Mouse (Mus musculus) kidney, postnatal 36 days (tissue): ENCODE measurements around the gene Gtse1.

ENCODE experiments used
- DNase-seq, 2 experiments: peaks; one replicate each; pipeline ENCODE4 v3.0.0; 2021 to 2022; ENCODE audit warnings: mixed read lengths in 2 of 2

Gtse1 gene

DNA sequence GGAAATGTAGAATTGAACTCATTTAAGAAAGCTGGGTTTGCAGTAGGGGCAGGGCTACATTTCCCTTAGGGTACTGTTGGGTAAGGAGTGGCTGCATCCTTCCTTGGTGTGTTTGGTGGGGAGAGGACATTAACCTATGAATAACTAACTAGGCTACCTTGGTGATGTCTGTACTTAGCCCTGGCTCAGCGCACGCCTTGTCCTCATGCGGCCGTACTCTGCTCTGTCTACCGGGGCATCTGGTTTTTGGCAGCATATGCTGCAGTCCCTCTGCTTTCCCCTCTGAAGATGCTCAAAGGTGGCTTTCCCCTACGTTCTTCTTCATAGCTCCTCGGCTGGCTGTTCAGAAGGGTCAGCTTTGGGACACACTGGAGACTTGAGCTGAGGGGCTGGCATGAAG is 17.8 kb downstream of the Gtse1 start:
- DNase-seq: peak; percentile 72

DNA sequence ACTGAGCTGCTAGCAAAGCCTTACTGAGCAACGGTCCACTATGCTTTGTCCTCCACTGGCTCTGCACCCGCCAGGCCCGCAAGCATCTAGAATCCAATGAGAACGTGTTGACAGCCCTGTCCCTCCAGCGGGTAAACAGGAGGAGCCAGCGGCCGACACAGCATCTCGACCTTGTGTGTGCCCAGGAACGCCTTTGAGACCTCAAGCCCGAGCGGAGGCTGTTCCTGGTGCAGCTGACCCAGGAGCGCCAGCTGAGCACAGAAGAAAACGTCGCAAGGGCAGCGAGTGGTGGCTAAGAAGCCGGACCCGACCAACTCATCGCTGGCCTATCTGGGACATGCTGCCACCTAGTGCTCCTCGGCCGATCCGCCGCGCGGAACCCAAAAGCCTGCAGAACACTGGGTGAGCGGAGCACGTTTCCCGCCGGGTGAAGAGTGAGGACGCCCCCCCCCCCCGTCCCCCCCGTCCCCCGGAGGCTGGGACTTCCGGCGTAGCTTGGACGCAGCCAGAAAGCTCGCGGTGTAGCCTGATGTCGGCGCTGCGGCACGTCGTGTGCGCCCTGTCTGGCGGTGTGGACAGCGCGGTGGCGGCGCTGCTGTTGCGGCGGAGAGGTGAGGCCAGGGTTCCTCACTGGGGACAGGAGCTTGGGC is 19.4 kb downstream of the Gtse1 start, which contains the start of gene Trmu:
TSS of gene Trmu (plus strand) at position 465 of the 650 bp plus-strand sequence.
- peak; percentile 93 to 95 for DNase-seq

DNA sequence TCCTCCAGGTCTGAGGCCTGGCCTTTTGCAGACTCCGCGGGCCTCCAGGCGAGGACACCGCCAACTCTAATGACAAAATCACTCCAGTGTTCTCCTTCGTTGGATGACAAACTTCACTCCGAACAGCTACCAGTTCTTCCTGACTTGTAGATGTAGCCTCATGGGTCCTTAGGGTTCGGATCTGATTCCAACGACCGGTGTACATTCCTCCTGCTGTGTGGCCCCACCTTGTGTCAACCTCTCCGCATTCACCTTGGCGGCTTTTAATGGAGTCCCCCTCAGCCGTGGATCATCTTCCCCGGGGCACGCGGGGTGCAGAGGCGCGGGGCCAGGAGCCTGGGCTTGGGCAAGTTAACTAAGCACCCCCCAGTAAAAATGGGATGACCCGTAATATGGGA is 20.0 kb downstream of the Gtse1 start:
- DNase-seq: no peak

DNA sequence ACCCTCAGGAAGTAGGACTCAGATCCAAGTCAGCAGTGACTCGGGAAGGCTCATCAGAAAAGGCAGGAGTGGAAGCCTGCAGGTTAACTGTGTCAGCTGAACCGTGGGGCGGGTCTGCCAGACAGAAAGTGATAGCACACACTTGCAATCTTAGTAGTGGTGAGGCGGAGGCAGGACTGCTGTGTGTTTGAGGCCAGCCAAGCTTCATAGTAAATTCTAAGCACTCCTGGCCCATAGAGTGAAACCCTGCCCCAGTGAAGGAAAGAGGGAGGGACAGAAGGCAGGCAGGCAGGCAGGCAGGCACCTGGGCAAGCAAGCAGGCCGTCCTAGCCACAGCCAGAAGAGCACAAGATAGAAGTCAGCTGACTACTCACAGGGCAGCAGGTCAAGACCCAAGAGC is 26.1 kb downstream of the Gtse1 start:
- peak in 1 of 2 experiments; percentile 12 for DNase-seq

DNA sequence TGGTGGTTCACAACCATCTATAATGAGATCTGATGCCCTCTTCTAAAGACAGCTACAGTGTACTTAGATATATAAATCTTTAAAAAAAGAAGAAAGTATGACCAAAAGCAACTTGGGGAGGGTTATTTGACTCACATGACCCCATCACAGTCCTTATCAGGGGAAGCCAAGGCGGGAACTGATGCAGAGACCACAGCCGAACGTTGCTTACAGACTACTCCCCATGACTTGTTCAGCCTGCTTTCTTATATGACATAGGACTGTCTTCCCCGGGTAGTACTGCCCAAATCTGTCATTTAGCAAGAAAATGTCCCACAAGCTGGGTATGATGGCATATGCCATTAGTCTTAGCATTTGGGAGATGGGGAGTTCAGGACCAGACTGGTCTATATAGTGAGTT is 29.7 kb downstream of the Gtse1 start:
- no peak for DNase-seq

DNA sequence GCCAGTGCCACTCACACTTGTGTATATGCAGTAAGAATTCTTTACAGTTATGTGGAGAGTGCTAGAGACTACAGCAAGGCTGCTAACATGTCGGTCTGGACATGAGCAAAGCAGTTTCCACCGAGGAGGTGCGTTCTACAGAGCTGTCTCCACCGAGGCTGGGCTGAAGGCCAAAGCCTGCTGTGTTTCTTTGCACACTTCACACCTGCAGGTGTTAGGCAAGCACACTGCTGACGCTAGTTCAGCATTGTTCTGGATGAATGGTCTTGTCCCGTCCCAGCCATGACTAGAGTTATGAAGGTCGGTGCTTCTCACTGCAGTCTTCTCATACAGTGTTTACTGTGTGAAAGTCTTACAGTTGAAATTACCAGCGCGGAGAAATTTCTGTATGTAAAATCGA is 32.4 kb downstream of the Gtse1 start:
- DNase-seq: peak in 1 of 2 experiments; percentile 34

DNA sequence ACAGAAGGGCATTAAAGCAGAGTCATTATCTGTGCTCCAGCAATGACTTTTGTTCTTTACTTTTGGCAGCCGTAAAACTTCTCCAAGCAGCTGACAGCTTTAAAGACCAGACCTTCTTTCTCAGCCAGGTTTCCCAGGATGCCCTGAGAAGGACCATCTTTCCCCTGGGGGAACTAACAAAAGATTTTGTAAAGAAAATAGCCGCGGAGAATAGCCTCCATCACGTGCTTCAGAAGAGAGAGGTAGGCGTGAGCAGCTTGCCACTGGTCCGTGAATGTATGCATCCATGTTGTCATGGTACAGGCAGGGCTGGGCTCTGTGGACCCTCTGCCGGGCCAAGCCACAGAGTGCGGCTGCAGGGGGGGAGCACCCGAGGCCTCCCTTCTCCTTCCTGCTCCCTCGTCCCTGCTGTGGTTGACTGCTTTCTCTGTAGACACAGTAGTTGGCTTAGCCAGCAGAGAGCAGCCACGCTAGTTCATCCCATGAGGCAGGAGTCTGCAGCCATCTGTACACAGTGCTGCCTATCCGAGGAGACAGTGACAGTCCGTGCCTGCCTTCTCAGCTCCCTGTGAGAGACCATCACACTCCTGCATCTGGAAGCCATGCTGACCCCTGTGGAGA is 33.1 kb downstream of the Gtse1 start:
- no peak for DNase-seq

DNA sequence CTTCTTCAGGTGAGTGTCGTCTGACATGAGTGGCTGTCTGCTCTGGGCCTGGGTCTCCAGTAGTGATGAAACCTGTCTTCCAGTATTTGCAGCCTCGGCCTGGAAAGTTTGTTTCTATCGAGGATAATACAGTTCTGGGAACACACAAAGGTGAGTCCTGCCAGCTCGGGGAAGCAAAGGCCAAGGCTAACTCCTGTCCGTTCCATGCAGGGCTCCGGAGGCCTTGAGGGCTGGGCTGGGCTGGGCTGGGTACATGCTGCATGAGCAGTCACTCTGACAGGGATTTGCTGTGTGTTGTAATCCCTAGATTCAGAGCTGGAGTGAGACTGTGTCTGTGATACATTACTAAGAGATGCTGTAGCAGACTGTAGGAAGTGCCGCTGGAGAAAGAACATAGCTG is 34.3 kb downstream of the Gtse1 start:
- no peak for DNase-seq

DNA sequence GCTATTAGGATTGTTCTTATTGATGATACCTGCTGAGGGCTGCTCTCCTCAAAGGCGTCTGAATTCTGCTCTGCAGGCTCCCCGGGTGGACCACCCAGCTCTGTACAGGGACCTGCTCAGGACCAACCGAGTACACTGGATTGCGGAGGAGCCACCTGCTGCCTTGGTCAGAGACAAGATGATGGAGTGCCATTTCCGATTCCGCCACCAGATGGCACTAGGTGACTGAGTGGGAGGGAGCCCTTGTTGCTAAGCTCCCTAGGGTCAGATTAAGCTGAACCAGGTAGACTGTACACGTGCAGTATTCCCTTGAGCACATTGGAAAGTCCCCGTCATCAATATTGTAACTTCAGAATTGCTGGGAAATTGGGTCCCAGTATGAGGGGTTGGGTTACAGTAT is 36.7 kb downstream of the Gtse1 start:
- peak; percentile 65 to 92 for DNase-seq

DNA sequence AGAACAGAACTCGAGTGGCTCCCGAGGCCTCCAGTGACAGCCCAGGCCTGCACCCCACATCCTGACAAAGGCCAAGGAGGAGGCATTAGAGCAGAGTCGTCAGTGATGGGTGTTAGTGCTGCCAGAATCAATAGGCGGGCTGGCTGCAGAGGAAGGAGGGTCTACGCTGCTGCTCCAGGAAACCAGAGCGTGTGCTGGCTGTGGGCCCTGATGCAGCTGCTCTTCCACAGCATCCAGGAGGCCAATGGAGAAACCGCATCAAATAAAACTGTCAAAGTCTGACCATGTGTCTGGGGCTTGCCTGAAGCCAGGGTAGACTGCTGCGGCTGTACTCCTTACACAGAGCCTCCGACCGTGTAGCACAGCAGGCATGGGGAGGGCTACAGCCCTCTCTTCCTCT is 37.6 kb downstream of the Gtse1 start:
- DNase-seq: no peak

DNA sequence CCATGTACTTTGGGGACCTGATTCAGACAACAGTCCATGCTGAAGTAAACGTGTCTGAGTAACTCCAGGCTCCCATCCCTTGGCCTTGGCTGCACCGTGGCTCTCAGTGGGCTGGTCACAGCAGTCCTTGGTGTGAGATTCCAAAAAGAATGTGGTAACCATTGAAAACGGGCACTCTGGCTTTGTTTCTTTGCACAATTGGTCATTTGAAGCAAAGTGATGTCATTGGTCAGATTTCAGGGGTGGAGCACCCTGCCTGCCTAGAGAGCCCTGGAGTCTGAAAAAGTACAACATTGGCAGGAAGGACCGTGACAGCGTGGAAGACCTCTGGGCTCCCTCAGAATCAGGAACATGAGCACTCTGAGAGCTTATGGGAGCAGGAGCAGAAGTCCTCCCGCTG is 39.9 kb downstream of the Gtse1 start:
- no peak for DNase-seq

DNA sequence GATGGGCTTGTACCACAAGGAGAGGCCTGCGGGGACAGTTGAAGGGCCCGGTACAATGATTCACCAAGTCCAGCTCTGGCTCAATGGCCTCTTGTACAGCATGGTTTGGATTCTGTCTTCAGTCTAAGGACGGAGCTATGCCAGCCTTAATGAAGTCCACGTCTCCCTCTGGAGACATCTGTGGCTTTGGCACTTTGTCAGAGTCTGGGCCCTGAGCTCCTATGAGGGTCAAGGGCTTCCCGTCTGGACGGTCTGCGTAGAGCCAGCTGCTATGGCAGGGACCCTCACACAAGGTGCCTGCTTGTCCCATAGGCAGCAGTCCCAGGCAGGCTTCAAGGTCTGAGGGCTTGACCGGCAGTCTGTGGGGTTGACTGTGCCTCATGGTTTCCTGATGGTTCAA is 40.8 kb downstream of the Gtse1 start:
- DNase-seq: no peak

DNA sequence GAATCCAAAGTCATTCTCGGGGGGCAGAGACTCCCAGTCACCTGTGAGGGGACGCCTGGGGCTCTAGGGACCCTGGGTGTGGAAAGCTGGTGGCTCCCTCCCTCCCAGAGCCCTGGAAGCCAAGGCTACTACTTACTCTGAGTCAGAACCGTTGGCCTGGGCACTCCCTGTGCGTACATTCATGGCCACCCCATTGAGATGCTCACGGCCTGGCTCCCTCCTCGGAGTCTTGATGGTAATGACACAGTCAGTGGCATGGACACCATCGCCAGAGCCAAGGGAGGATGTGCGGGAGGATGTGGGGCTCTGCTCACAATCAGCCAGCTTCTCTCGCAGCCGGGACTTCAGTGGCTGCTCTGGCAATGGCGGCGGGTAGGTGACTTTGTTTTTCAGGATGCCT is 41.3 kb downstream of the Gtse1 start:
- no peak for DNase-seq

DNA sequence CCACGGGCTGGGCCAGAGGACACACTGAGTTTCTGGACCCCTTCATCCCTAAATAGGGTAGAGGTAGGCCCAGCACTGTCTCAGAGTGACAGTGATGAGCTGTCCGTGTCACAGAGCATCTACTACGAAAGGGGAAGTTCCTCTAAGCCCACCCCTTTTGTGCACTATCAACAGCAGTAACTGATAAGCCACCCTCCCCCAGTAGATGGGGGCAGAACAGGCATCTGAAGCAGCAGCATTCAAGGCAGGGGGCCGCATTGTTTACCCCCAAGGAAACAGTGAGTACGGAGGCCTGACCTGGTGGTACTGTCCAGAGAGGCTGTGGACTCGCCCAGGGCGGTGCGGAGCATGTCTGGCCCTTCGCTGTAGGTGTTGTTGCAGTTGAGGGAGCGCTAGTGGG is 43.0 kb downstream of the Gtse1 start:
- DNase-seq: no peak

DNA sequence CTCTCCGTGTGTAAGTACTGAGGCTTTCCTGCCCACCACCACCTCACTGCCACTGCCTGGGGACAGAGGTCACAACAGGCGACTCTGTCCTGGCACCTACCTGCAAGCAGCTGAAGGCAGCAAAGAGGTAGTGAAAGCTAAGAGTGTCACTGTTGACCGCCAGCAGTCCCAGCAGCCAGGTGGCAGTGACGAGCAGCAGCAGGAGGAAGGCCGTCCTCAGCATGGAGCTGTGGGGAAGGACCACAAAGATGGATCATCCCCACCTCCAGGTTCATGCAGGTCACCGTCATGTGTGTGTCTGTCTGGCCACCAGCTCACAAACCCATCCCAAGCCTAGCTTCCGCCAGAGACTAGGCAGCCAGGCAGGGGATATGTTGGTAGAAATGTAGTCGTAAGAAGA is 44.3 kb downstream of the Gtse1 start:
- DNase-seq: peak; percentile 17 to 45

DNA sequence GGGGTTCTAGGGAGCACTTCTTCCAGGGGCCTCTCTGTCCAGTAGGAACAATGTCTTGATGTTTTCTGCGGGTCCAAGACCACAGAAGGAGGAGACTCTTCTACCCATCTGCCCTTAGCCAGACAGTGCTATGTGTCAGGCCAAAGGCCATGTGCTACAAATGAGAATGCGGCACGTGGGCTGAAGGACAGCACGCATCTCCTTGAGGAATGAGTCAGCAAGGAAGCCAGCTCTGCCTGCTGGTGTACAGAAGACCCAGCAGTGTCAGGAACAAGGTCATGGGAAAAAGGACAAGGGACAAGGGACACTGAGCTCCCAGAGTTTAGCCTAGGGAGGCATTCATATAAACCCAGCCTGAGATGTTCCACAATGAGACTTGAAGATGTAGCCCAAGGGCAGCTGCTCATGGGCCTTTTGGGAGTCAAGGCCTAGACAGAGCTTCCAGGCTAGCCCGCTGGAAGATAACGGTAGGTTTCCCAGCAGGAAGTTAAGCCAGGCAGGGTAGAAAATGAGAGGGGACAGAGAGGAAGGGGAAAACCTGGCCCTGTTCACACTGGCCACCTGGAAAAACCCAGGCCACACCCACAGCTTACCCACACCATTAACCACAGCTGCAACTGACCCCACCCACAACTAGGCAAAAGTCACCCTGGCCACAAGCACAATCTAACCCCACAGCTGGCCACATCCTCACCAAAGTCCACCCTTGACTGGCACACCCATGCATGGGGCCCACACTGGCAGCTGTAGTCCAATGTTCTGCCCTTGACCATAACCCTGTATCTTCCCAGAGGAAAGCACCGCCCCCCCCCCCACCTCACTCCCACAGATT is 49.3 kb downstream of the Gtse1 start:
- peak; percentile 16 to 42 for DNase-seq

DNA sequence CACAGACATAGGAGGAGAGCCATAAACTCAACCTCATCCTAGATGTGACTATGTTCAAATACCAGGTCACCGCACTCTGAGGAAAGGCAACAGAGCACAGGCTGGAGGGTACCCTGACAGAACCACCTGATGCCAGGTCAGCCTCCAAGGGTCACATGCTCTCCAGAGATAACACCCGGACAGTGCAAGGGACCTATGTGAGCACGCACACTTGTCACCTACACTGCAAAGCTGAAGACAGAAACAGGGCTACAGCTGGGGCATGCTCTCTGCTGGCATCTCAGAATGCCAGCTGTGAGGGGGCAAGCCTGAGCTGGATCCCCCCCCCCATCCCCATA is 49.9 kb downstream of the Gtse1 start:
- DNase-seq: no peak

DNA sequence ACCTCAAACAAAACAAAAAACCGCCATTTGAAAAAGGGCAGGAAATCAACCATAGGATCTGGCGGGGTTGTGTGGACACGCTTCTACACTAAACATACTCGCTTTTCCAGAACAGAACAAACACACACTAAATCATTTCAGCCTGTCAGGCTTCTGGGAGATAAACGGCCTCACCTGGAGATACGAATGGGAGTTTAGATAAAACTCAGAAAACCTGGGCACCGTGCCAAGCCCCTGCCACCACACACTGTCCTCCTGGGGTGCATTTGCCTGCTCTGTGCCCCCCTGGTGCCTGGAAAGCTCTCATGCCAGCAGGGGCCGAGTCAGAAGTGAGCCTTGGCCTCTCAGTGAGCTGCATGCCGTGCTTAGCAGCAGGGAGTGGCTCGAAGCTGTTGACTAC is 50.4 kb downstream of the Gtse1 start:
- no peak for DNase-seq

DNA sequence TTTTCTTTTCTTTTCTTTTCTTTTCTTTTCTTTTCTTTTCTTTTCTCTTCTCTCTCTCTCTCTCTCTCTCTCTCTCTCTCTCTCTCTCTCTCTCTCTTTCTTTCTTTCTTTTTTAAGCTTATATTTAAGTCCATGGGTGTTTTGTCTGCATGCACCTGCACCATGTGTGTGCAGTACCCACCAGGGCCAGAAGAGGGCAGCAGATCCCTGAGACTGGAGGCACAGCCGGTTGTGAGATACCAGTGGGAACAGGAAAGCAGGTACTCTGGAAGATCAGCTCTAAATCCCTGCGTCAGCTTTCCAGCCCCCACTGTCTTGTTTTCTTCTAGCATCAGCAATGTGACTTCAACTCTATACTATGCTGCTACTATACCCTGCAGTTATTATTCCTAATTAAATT is 54.1 kb downstream of the Gtse1 start:
- peak; percentile 67 to 90 for DNase-seq

DNA sequence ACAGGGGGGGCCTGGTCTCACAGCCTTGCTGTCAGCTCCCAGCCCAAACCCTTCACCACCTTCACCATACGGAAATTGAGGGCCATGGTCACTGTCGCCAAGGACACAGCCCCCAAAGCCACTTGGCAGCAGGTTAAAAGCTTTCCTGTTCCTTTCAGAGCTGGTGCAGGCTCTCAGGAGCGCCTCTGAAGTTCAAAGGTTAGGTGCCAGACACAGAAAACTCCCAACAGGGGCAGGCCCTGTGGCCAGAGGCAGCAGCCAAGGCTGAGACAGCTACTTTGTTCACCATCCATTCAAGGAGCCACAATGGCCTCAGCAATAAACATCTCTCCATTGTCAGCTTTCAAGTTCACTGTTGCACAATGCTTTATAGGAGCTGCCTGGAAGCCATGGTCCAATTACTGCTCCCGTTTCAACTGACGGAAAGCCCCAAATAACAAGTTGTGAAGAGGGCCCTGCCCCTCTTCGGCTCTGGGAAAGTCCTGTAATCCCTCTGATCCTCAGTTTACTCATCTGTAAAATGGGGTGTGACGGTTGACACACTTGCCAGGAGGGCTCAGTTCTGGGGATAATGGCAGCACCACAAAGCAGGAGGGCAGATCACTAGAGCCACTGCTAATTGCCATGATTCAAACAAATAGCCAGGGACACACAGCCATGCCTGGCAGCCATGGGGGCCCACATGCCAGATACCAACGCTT is 59.8 kb downstream of the Gtse1 start:
- peak; percentile 34 to 42 for DNase-seq

DNA sequence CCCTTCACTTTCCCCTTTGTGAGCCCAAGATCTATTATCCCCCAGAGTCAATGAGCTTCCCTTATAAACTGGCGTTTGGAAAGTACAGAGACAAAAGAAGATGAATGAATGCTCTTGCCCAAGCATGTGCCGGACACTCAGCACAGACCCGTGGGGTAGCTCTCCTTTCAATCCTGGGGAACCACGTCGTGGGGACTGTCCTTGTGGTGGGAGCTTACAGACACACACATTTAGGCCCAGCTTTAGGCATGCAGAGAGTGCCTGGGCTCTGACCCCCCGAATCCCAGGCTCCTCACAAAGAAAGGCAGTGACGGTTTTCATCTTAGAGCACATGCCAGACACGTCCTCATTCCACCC is 60.3 kb downstream of the Gtse1 start:
- DNase-seq: no peak

DNA sequence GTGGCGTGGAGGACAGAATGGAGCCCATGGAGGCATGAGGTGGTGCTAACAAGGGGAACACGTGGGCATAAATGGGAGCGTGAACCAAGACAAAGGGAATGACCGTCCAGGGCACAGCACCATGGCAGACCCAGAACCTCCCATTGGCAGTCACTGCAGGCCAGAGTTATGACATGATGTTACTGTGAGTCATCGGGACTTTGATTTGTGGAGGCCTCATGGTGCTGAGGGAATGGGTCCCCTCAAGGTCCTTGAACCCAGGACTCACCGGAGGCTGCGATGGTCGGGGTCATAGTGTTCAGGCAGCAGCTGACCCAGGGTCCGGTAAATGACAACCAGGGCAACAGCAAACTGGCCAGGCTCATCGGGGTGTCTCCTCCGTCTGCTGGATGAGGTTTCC is 62.3 kb downstream of the Gtse1 start:
- DNase-seq: no peak
